Mouse (Mus musculus): ENCODE results near the gene Vmn1r45.
"Not testable (repeated sequence)": the region's sequence is repeated elsewhere in the genome, so short reads cannot be mapped to it uniquely, and the experiment has no call there.

The Vmn1r45 gene

DNA sequence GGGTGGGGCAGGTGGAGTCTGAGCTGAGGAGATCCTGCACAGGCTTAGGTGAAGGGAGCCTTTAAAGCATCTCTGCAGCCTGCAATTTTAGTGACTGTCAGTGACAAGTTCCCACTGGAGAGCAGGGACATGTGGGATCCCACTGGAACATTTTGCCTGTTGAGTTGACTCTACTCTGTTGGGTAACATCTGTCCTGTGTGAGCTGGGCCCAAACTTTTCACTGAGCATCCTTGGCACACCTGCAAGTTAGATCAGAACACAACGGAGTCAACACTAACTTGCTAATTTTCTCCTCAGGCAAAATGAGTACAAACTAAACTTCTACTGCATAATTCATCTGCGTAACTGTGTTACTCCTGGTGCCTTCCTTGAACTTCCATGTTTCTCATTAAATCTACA is at the start of gene Vmn1r45:
TSS of gene Vmn1r45 (minus strand) at position 101 of the 400 bp plus-strand sequence.
- DNase-seq (ENCODE audit: low read depth, low spot score), result not testable (repeated sequence)

GRCm38 (mm10) chr6:89985989-89986388 is 45.6 kb upstream of the Vmn1r45 start:
- no peak for DNase-seq (ENCODE audit: low read depth, low spot score)

GRCm38 (mm10) chr6:89969013-89969412 is 28.6 kb upstream of the Vmn1r45 start, which contains the start of gene Vmn1r46:
Vmn1r46 (plus strand) TSS chr6:89969313.
- DNase-seq (ENCODE audit: low read depth, low spot score), result no peak

- no peak for DNase-seq (ENCODE audit: low read depth, low spot score)
These were observed 25.9 kb upstream of the Vmn1r45 start for GRCm38 (mm10) chr6:89966341-89966740.

- no peak for DNase-seq (ENCODE audit: low read depth, low spot score)
These were observed 13.2 kb upstream of the Vmn1r45 start for GRCm38 (mm10) chr6:89953556-89953955.

DNA sequence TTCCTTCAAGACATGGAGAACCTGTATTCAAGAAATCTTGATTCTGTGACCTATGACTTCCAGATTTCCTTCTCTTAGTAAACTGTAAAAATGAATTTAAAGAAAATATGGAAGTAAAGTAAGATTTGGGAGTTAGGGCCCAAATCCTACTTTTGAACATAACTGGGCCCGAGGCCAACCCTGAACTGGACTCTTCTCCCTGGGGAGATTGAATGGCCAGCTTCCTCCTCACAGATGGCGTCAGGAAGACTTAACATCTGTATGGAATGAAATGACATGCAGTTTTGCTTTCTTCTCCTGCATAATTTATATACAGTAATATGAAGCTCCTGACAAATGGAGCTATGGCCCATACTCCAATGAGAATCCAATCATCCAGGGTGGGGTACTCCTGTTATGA is 528 bp upstream of the Vmn1r45 start:
- no peak for DNase-seq (ENCODE audit: low read depth, low spot score)

- peak; percentile 38 for DNase-seq (ENCODE audit: low read depth, low spot score)
These were observed 56.6 kb downstream of the Vmn1r45 start for GRCm38 (mm10) chr6:89883812-89884211.

DNA sequence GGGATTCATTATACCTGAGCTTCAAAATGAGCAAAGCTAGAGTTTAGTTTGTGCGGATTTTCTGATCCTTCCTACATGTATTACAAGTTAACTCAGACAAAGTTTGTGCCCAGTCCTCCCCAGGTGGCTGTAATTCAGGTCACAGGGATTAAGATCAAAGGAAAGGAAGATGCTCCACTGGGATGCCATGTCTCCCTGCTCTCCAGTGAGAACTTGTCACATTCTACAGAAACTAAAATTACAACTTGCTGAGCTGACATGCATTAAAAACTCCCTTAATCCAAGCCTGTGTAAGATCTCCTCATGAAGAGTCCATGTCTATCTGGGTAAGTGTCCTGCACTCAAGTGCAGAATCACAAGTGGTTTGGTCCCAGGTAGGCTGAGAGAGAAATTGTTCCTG is 57.0 kb downstream of the Vmn1r45 start, which contains the start of gene Vmn1r44:
TSS of gene Vmn1r44 (plus strand) at position 301 of the 400 bp plus-strand sequence.
- DNase-seq (ENCODE audit: low read depth, low spot score), result no peak

Data from telencephalon, adult 2 months (tissue).